Mouse (Mus musculus) retina, embryonic 14.5 days (tissue): ENCODE data around the gene Gm49339.
"Not testable (repeated sequence)": the region's sequence is repeated elsewhere in the genome, so short reads cannot be mapped to it uniquely, and the experiment has no call there.

Experiments
- DNase-seq: peaks from one replicate; pipeline ENCODE4 v3.0.0-alpha.2; 2015; ENCODE audit warnings: low spot score

Gene Gm49339

GRCm38 (mm10) chr10:51480397-51480796 is at the start of gene Gm49339, which contains the start of gene Lilr4b:
Gene Gm49339 (plus strand): TSS chr10:51480612.
Gene Lilr4b (plus strand): TSS chr10:51480632.
- not testable (repeated sequence) for DNase-seq

- no peak for DNase-seq
Measured at GRCm38 (mm10) chr10:51432940-51433339, 47.5 kb upstream of the Gm49339 start.

- no peak for DNase-seq
Measured at GRCm38 (mm10) chr10:51435684-51436083, 44.7 kb upstream of the Gm49339 start.

GRCm38 (mm10) chr10:51451610-51452009 is 28.8 kb upstream of the Gm49339 start:
- no peak for DNase-seq

DNA sequence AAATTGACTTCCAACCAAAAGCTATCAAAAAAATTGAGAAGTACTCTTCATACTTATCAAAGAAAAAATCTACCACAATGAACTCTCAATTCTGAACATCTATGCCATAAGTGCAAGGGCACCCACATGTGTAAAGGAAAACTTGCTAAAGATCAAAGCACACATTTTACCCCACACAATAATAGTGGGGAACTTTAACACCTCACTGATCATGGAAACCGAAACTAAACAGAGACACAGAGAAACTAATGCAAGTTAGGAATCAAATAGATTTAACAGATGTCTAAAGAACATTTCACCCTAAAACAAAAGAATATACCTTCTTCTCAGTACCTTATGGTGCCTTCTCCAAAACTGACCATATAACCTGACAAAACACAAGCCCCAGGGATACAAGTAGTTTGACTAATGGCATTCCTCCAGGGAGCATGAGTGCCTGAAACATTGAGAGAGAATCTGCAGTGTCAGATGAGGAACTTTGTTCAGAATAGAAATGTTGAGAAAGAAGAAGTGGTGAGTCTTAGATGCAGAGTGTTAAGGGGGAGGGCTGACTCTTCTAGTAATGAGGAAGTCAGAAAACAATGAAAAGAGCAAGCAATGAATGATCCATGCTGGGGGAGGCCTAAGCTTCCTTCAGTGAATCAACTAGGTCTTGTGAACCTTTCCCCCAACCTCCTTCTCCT is 26.7 kb upstream of the Gm49339 start:
- DNase-seq = no peak

GRCm38 (mm10) chr10:51454365-51454764 is 26.0 kb upstream of the Gm49339 start:
- no peak for DNase-seq

DNA sequence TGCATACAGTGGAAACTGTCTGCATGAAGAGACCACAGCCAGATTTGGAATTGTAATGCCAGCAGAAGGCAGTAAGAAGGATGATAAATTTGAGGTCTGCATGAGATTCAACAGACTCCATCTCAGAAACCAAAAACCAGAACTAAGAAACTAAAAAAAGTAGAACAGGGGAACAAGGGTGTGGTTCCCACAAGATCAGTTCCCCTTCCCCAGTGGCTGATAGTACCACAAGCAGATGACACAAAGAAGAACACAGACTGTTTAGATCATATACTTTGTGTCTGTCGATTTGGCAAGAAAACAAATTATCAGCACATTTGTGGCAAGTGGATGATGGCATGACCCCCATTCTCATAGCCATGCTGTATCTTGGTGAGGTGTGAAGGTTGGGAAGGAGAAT is 24.6 kb upstream of the Gm49339 start:
- no peak for DNase-seq

DNA sequence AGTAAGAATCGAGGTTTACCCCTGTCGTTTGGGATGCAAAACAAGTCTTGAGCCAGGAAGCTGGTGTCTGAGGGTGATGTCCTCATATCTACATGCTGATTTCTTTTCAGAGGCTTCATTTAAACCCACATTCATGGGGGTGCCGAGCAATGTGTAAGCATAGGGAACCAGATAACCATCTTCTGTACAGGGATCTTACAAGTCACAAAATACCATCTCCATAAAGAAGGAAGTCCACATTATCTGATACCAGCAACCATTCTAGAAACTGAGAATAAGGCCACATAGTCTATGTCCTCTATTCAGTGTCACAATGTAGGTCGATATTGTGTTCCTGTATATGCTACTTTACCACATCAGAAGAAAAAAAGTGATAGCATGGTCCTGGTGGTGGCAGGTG is 24.0 kb upstream of the Gm49339 start:
- DNase-seq = no peak

DNA sequence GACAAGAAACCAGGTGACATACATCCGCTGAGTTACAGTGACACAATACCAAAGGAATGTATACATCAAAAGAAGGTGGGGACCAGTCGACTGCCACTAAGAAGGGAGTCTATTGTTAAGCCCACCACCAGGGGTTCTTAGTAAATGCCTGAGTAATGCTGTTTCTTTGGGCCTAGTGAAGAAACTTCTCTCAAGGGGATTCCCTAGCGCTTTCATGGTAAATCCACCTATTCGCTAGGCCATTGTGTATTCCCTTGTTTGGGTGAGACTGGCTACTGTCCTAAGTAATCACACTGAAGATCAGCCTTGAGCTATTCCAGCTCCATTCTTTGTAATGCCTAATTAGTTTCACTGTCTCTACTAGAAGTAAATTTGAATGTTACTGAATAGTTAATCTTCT is 16.6 kb upstream of the Gm49339 start:
- not testable (repeated sequence) for DNase-seq

DNA sequence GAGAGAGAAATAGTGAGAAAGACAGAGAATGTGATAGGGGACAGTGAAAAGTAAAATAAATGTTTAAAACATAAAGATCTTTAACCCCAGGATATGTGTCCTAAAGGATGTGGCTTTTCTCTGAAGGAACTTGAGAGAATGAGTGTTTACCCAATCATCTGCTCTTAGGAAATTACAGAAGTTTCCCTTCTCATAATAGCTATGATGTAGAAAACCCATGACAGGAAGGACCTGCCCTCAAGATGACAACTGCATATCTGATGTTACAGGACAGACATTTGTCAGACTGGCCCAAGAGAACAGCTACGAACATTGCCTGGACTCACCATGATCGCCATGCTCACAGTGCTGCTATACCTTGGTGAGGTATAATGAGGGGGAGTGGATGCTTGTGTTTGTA is 10.3 kb downstream of the Gm49339 start, which contains the start of gene Lilrb4a:
Gene Lilrb4a, plus strand, starts transcription at position 266 of the 400 bp plus-strand sequence.
- DNase-seq = not testable (repeated sequence)

- DNase-seq = no peak
Measured at GRCm38 (mm10) chr10:51520021-51520420, 39.6 kb downstream of the Gm49339 start.

GRCm38 (mm10) chr10:51521453-51521852 is 41.0 kb downstream of the Gm49339 start:
- DNase-seq = no peak

- DNase-seq = no peak
Measured at GRCm38 (mm10) chr10:51526090-51526489, 45.7 kb downstream of the Gm49339 start.

GRCm38 (mm10) chr10:51526633-51527032 is 46.2 kb downstream of the Gm49339 start:
- DNase-seq = no peak

GRCm38 (mm10) chr10:51528840-51529434 is 48.5 kb downstream of the Gm49339 start:
- DNase-seq = no peak

DNA sequence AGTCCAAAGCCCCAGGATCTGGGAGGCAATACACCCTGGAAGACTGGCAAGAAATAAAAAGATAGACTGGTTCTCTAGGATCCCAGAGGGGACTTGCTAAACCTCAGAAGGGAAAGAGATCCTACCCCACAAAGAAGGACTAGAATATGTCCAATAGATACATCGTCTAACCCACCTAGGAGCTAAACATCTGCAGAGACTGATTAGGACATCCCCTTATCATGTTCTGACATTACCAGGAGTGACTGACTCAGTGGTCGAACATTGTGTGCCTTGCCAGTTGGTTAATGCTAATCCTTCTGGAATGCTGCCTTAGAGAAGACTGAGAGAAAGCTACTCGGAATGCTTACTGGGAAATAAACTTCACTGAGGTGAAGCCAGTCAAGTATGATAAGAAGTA is 49.1 kb downstream of the Gm49339 start:
- no peak for DNase-seq

DNA sequence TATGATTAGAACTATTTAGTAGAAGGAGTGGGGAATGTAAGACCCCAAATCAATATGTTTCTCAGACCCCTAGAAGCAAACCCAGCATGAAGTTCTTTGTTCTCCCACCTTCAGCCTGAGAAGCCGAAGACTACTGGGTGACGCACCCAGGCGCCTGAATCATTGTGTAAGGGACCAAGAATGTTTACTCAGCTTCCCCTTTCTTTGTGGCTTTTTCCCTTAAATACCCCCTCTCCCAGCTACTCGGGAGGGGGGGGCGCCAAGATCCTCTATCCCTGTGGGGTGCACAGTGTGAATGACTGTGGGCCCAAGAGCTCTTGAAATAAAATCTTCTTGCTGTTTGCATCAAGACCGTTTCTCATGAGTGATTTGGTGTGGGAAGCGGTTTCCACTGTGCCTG is 50.4 kb downstream of the Gm49339 start:
- DNase-seq = no peak
